Mouse (Mus musculus): ENCODE results near the gene Idua.

Gene Idua

DNA sequence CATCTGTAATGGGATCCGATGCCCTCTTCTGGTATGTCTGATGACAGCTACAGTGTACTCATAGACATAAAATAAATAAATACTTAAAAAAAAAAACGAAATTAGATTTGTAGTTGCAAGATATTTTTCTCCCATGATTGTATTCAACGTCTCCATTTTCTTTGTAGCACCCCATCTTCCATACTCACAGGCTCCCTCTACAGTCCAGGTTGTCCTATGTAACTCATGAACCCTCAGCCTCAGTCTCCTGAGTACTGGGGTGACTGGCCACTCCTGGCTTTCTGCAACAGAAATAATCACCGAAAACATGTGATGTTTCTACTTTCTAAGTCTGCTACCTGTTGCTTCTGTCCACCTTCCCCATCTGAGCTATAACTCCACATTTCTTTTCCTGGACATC, 31.0 kb downstream of the Idua start:
- DNase-seq, result peak; percentile 34

- peak; percentile 81 for DNase-seq
Measured at GRCm38 (mm10) chr5:108692271-108692670, 32.1 kb downstream of the Idua start, which contains the start of gene Fgfrl1. Fgfrl1 (plus strand) TSS chr5:108692382.

DNA sequence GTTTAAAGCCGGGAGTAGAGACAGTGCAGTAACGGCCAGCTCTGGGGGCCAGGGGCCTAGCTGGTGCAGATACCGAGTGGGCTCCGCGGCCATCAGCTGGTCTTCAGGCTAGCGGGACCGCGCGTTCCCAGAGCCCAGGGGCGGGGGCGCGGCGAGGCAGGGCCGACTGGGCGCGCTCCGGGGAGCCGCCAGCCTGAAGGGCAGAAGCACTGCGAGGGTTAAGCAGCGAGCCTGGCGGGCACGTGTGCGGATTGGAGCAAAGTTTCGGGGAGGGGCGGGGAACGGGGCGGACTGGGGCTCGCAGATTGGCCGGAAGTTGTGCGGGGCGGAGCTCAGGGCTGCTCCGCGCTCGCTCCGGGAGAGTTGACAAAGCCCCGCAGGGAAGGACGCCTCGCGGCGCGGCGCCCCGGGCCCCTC, 33.7 kb downstream of the Idua start:
- DNase-seq, result peak; percentile 89

- peak; percentile 44 for DNase-seq
Measured at GRCm38 (mm10) chr5:108694352-108695261, 34.5 kb downstream of the Idua start.

DNA sequence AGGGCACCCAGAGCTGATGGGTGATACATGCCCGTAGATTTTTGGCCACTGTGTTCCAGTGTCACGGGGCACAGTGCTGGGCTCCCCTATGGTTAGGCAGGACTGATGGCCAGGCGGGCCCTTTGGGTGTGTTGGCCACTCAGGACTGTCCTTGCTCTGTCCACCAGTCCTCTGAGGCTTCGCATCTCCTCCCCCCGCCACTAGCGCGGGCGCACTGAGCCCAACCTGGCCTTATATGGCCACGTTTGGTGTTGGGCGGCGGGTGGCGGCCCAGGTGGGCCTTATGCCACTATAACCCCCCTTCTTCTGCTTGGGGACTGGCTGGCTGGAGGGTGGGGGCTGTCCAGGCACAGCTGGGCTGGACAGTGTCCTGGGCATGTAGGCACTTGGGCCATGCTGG, 35.7 kb downstream of the Idua start:
- DNase-seq, result no peak

DNA sequence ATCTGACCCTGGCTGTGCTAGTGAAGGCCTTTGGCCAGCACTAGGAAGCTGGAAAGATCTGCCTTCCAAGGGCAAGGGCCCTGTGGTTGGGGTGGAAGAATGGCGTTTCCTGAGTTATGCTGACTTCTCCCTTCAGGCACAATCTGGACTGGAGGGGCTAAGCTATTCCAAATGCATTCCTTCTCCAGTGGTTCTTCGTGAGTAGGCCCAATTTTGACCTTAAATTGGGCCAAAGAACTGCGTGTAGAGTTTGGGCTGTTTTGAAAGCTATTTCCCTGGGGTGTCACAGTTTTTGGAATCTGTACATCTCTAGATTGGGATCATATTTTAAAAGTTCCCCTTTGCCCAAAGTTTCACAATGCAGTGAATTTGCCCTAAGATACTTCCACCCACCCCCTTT, 36.4 kb downstream of the Idua start:
- no peak for DNase-seq

DNA sequence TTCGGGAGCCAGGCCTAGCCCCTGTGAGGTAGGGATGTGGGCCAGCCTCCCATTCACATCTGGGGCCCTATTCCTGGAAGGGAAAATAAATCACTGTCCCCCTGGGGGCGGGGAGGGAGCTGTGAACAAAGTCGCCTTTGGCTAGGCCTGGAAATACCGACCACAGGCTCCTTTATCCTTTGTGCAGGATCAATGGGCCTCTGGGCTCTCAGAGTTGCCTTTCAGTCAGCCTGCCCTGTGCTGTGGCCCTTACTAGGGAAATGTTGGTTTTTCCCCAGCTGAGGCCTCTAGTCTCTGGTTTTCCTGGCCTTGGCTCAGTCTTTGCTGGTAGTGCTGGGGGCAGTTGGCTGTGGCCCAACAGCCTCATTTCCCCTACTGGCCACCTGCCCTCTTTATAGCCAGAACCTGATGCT, 37.2 kb downstream of the Idua start:
- no peak for DNase-seq

DNA sequence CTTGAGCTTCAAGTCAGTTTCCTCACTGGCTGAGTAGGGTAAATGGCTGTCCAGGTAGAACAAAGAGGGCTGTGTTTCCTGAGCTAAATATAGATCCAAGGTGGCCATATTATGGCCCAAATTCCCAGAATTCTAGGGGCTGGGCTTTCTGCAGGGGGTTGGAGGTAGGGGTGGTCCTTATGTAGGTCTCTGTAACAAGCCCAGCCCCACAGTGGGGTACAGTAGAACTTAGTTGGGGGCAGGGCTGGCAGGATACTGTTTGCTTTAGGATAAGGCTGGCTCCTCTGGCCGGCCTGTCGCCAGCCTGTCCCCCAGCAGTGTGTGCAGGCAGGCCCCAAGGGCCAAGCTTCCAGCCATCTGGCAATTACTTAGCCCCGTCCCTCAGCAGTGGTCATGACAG, 40.2 kb downstream of the Idua start:
- no peak for DNase-seq

- DNase-seq, result no peak
Measured at GRCm38 (mm10) chr5:108701341-108702021, 41.4 kb downstream of the Idua start.

DNA sequence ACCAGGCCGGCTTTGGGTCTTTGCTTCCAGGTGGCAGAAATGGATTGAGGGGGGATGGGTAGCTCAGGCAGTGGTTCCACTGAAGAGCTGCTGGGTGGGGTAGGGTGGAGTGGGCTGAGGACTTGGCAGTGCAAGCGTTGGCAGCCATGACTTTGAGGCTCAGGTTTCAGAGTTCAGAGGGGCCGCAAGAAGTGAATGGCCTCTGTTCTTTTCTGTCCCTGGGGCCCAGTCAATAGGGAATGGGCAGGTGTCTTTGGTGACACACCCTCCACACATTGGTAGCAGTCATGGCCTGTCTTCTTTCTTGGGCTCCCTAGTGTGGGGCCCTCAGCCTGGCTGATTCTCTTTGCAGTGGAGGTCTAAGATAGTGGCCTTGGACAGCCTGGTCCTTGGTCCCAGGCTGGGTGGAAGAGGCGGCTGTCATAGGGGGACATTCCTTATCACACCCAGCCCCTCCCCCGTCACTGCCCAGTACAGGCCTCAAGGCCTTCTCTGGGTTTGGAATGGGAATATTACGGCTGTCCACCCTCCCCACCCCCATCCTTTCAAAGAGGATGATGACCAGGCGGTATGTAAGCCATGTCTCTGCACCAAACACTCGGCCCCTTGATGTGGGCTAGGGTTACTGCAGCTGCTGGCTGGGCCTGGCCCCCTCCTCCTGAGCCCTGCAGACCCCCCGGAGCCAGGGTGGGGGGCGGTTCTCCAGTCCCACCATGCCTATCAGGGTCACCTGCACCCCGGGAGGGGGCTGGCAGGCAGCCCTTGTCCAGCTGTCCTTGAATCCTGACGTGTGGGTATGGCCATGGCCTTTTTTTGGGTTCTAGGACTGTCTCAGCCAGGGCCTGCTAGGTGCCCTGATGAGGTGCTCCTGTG, 43.9 kb downstream of the Idua start:
- no peak for DNase-seq

- DNase-seq, result no peak
Measured at GRCm38 (mm10) chr5:108707758-108708157, 47.6 kb downstream of the Idua start.

DNA sequence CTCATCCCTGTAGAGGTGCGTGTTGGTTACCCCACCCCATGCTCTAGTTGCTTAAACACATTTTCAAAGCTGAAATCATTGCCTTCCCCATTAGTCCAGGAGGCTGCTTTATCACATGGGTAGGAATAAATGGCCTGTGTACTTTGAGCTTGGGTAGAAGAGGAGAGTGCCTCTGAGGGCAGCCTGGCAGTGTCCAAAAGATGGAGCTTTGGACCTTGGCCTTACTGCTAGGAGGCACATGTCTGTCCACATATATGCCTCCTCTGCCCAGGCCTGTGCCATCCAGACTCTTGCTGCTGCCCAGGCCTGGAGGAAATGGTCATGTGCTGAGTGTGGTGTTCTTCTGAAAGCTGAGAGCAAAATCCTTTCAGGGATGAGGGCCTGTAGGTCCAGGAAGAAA, 48.3 kb downstream of the Idua start:
- DNase-seq, result no peak

- no peak for DNase-seq
Measured at GRCm38 (mm10) chr5:108708981-108709731, 49.0 kb downstream of the Idua start.

GRCm38 (mm10) chr5:108711968-108712367, 51.8 kb downstream of the Idua start:
- no peak for DNase-seq

- no peak for DNase-seq
Measured at GRCm38 (mm10) chr5:108713096-108713495, 53.0 kb downstream of the Idua start.

GRCm38 (mm10) chr5:108713691-108714090, 53.6 kb downstream of the Idua start:
- DNase-seq, result no peak

DNA sequence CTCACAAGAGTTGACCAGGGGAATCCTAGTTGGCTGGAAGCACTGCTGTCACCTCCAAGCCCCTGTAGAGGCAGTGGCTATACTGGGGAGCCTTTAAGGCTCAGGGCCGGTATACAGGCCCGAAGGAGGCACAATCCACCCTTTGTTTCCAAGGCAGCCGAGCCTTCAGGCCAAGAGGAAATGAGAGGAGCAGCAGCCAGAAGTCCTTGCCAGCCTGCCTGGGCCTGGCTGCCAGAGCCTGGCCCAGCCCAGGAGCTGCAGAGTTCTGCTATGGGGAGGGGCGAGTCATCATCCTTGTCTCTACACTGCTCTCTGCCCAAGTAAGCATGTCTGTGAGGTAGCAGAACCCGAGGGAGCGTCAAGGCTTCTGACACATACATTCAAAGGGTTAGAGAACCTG, 54.0 kb downstream of the Idua start:
- DNase-seq, result peak; percentile 56

DNA sequence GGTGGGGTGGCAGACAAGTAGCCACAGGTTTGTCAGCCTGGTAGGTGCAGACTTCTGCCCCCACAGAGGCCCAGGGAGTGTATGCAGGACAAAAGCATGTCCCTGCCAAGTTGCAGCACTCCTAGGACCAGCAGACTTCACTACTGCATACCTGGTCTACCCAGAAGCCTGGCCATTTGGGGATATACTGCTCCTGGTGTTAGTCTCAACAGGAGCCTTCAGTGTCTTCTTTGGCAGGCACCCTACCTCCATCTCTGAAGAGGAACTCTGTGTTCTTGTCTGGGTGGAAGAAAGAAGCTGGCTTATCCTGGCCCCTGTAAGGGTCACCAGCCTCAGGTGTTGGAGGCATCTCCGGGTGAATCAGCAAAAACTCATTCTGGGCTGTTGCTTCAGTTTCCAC, 55.8 kb downstream of the Idua start:
- DNase-seq, result no peak

DNA sequence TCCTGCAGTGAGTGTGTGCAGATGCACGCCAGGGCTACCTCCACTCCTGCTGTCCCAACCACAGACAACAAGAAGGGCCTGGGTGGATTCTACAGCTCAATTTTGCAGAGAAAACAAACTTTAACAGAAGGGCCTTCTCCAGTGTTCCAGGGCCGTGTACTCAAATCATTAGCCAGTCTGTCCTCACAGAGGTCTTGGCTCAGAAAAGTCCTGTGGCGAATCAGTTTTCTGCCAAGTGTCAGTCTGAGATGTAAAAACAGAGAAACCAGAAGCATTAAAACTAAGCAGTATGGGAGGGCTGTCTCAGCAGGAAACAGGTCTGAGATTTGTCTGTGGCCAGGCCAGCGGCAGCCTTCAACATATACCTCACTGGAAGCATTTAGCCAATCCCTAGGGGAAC, 57.9 kb downstream of the Idua start:
- DNase-seq, result no peak

GRCm38 (mm10) chr5:108719761-108720160, 59.6 kb downstream of the Idua start:
- DNase-seq, result no peak

- DNase-seq, result peak; percentile 12
Measured at GRCm38 (mm10) chr5:108724006-108724405, 63.9 kb downstream of the Idua start.

GRCm38 (mm10) chr5:108726557-108727248, 66.6 kb downstream of the Idua start:
- DNase-seq, result peak; percentile 89
